Mouse (Mus musculus): ENCODE data around the gene Spem2.
"Not testable (repeated sequence)": the region's sequence is repeated elsewhere in the genome, so short reads cannot be mapped to it uniquely, and the experiment has no call there.

Spem2 gene

GRCm38 (mm10) chr11:69818365-69818764 is at the start of gene Spem2:
Gene Spem2, minus strand, starts transcription at chr11:69818465.
- no peak for DNase-seq (ENCODE audit: low spot score)

DNA sequence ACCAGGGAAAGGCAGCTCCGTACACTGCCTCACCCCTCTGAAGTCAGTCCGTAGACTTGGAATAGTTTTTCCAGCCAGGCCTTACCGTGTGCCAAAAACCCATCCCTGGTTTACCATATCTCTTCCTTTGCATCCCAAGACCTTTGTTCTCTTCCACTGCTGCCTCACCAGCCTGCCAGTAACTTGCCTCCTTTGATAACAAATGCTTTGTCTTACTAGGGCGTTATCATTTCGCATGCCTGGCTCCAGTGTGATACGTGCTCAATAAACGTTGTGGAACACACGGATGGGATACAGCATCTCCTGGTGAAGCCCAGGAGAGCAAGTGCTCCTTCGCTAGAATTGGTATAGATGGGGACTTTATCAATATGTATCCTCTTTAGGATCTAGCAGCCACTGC is 49.1 kb upstream of the Spem2 start:
- no peak for DNase-seq (ENCODE audit: low spot score)

DNA sequence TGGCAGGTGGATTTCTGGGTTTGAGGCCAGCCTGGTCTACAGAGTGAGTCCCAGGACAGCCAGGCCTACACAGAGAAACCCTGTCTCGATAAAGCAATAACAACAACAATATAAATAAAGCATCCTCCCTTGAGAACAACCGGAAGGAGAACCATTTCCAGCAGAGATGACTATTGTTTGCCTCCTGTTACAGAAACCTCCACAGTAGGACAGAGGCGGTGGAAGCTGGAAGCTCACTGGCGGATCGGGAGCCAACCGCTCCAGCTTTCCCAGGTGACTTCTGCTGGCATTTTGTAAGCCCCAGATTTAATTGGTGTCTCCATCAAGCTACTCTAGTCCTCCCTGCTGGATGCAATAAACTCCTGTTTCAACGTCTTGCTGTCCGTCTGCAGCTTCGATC is 47.3 kb upstream of the Spem2 start:
- DNase-seq (ENCODE audit: low spot score), result no peak

GRCm38 (mm10) chr11:69864138-69864860 is 46.0 kb upstream of the Spem2 start:
- no peak for DNase-seq (ENCODE audit: low spot score)

DNA sequence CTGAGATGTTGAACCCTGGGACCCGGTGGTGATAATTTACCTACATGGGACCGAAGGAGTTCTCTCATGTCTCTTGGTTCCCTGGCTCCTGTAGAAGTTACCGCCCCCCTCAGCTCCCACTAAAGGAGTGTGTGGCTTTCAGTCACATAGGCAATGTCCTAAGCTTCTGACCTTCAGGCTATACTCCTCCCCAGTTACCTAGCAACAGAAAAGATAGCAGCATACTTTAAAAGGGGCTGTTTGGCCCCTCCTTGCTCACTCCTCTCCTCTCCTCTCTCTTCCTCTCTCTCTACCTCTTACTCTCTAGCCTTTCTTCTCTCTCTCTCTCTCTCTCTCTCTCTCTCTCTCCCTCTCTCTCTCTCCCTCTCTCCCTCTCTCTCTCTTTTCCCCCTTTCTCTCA is 45.5 kb upstream of the Spem2 start:
- DNase-seq (ENCODE audit: low spot score), result not testable (repeated sequence)

DNA sequence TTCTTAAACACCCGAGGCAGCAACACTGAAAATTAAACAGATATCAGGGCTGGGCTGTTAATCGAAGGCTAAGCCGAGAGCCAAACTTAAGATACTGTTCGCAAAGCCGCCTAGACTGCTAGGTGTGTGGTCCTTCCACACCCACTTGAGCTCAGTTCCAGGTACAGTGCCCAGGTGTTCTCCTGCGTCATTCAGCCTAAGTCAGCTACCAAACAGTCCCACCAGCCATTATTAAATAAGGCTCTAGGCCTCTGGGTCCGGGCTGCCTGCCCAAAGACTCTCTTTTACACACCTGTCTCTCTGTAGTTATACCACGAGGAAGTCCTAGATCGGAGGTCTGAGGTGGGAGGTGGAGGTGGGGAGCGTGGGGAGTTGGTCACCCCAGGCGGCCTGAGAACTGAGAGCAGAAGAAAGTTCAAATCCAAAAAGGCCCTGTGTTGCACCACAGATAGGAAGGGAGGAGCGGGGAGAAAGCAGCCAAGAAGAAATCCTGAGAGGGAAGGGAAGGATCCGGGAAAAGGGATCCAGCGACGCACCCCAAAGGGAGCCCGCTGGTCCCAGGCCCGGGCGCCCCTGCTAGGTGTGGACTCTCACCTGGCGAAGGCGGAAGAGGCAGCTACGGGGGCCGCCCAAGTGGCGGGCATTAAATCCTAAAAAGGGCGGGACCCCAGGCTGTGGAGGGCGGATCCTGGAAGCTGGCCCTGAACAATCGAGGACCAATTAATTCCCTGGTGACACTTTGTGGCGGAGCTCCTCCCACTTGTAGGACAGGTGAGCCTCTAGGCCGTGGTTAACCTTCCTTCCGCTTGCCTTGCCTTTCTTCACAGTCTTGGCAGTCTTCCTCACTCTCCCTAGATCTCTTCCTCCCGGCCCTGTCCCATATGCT is 40.1 kb upstream of the Spem2 start, which contains the start of gene Tnk1:
Gene Tnk1 (minus strand): TSS at position 618 of the 886 bp plus-strand sequence.
- DNase-seq (ENCODE audit: low spot score), result no peak

- DNase-seq (ENCODE audit: low spot score), result no peak
Measured at GRCm38 (mm10) chr11:69855347-69855746, 37.1 kb upstream of the Spem2 start.

DNA sequence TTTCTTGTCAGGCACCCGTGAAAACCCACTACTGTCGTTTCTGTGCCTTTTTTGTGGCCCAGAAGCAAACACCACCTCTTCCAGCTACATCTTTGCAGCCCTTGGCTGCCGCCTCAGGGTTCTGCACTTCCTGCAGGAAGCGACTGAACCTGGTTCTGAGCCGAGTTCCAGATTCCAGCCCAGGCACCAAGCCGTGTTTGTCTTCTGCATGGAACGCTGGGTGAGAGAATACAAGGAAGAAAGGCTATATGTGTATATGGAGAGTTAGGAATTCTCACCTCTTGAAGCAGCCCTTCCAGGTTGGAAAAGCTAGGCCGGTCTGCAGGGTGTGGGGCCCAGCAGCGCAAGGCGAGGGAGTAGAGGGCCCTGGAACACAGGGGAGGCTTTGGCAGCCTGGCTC is 36.4 kb upstream of the Spem2 start:
- no peak for DNase-seq (ENCODE audit: low spot score)

DNA sequence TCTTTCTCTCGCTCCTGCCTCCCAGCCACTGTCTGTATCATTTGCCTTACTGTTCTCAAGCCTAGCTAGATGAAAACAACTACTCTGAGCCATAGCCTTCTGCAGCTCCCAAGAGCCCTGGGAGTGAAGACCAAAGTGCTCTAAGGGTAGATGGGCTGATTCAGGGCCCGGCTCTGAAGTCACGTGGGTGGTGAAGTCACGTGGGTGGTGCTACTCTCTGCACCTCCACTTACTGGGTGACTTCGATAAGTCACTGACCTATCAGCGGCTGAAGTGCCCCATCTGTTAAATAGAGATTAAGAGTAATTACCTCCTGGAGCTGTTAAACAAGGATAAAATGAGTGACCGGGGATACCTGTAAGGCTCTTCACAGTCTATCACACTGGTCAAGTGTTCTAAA is 35.7 kb upstream of the Spem2 start:
- no peak for DNase-seq (ENCODE audit: low spot score)

DNA sequence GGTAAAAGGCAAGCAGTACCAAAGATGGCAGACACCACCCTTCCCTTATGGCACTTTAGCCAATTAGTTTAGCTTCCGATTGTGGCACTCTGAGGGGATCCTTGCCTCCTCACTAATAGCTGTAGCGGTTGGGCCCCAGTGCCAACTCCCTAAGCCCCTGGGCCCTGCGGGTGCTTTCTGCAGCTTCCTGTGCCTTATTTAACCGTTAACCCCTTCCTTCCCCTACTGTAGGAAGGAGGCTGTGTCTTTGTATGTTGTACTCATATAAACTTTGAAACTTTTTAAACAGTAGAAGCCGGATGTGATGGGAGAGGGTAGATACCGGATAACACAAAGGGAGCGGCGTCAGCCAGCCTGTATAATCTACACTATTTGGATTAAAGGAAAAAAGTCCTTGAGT is 32.5 kb upstream of the Spem2 start:
- DNase-seq (ENCODE audit: low spot score), result no peak

DNA sequence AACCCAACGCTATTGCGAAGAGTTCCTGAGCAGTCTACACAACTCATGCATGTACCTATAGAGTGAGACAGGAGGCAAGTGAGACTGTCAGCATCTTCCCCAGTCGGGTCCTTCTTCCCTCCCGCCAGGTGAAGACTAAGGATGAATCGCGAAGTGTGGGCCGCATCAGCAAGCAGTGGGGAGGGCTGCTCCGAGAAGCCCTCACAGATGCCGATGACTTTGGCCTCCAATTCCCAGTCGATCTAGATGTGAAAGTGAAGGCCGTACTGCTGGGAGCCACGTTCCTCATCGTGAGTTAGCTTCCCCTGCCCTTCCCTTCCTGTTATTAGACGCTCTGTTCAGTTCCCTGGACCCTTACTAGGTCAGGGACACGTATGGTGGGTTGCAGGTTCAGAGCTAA is 31.6 kb upstream of the Spem2 start:
- no peak for DNase-seq (ENCODE audit: low spot score)

DNA sequence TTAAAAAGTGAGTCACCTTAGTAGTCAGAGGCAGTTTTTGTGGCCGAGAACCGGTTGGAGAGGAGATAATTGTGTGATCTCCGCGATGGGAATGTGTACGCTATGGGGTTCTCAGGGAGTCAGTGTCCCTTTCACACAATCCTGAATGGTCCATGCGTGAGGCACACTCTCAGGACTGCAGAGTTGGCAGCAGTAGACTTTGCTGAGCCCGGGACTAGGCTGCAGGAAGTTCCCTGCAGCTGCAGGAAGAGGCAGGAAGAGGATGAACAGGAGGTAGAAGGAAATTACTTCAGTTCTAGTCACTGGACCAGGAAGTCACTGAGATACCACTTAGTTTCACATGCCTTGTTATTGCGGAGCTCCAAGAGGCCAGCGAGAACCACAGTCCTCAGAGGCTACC is 30.9 kb upstream of the Spem2 start:
- DNase-seq (ENCODE audit: low spot score), result no peak

GRCm38 (mm10) chr11:69848021-69848420 is 29.8 kb upstream of the Spem2 start:
- no peak for DNase-seq (ENCODE audit: low spot score)

DNA sequence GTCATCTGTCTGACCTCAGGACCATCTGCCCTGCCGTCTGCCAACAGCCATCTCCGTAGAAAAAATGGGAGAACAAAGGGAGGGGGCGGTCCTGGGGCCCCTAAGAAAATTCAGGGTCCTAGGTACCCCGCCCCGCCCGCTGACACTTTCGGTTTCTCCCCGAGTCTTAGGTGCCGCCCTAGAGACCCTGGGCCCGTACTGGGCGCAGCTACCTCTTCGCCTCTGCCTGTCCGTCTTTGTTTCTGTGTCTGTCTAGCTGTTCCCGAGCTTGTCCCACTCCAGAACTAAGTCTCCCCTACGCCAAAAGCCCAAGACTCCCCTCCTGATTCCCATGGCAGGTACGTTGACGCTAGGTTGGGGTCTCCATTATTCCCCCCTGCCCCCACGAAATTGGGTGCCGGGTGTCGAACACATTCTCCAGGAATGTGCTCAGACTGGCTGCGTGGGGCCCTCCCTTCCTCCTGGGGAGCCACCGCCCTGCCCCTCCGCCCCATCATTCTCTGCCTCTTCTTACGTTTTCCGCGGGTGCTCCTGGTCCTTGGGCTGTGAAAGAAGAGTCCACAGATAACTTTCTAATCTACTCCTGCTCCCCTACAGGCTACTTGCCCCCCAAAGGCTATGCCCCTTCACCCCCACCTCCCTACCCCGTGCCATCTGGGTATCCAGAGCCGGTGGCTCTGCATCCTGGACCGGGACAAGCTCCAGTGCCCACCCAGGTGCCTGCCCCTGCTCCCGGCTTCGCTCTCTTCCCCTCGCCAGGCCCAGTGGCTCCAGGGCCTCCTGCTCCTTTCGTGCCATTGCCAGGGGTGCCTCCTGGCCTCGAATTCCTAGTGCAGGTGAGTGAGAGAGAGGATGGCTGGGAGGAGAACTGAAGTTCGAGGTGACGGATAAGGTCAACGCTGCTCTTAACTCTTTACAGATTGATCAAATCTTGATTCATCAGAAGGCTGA is 28.7 kb upstream of the Spem2 start:
- DNase-seq (ENCODE audit: low spot score), result no peak

DNA sequence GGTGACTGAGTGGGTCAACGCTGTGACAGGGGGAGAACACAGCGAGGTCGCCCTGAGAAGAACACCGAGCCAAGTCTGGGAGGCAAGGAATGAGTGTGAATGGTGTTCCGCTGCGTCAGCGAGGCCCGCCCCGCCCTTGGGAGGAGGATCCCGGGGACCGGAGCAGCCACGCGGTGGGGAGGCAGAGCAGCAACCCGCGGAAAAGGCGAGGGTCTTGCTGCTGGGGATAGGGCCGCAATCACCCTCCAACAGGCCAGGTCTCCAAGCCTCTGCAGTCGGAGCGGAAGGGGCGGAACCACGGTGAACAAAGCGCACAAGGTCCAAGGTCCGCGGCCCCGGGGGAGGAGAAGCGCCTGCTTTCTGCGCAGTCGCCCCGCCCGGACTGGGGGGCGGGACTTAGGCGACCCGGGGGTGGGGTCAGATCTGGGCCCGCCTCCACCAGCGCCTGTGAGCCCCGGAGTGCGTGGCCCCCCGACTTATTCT is 28.0 kb upstream of the Spem2 start, which contains the start of gene Plscr3:
Gene Plscr3 (plus strand): TSS at position 179 of the 483 bp plus-strand sequence.
- DNase-seq (ENCODE audit: low spot score), result peak; percentile 69

GRCm38 (mm10) chr11:69838714-69839104 is 20.4 kb upstream of the Spem2 start:
- no peak for DNase-seq (ENCODE audit: low spot score)

- peak; percentile 98 for DNase-seq (ENCODE audit: low spot score)
Measured at GRCm38 (mm10) chr11:69837952-69838713, 19.9 kb upstream of the Spem2 start, which contains the start of gene Tmem256. Gene Tmem256, plus strand, starts transcription at chr11:69838514.

DNA sequence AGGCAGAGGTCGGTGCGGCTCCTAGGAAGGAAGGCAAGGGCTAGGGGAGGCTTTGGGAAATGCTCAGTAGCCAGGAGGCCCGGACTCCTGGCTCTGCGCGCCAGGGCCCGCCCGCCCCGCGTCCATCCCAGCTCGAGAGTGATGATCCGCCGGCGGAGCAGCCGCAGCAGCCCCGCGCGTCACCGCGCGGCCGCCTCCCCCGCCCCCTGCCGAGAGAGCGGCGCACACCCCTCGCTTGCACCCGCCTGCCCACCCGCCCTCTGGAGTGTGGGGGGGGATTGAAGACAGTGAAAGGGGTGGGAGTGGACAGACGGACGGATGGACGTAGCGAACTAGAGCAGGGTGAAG is 19.3 kb upstream of the Spem2 start, which contains the start of gene Nlgn2:
Gene Nlgn2 (minus strand): TSS at position 181 of the 348 bp plus-strand sequence.
- peak; percentile 39 for DNase-seq (ENCODE audit: low spot score)

GRCm38 (mm10) chr11:69836703-69837576 is 18.7 kb upstream of the Spem2 start:
- no peak for DNase-seq (ENCODE audit: low spot score)

DNA sequence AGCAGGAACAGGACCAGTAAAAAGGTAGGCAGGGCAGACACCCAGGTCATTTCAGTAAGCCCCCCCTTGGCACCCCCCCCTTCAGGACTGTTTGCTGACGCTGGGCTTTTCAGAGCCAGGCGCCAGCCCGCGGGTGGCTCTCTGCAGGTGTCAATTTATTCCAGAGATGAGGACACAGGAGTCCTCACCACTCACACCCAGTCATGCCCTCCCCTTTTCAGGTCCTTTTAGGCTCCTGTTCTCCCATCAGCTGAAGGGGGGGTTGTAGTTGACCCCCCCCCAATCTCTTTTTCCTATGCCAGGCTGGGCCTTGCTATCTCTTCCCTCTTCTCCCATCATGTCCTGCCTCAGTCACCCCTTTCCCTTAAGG is 17.7 kb upstream of the Spem2 start:
- no peak for DNase-seq (ENCODE audit: low spot score)

Measured in left cerebral cortex, adult 11 months (tissue).